Mouse (Mus musculus) spleen, adult 2 months (tissue): Measurements from ENCODE around the gene Pmvk. TPM values are rescaled to one million over a fixed set of nuclear protein-coding genes. Genes with fewer than 3 reads are reported as not detected.

Source experiments
- DNase-seq, 2 experiments: peaks; one replicate each; pipeline versions ENCODE4 v3.0.0 to v3.0.0-alpha.2; 2012 to 2021; ENCODE audit warnings: low spot score in 2 of 2, low read depth in 1 of 2
- H3K27ac ChIP-seq: fragments of 200-500 bp; 2 replicates; pipeline ENCODE4 v1.5.1; 2012; ENCODE audit warnings: low read length, inconsistent platforms; ENCODE audit not compliant: insufficient read depth
- H3K27me3 ChIP-seq: fragments of 200-500 bp; 2 replicates; pipeline ENCODE4 v1.6.1; 2012; ENCODE audit warnings: mild to moderate bottlenecking, moderate library complexity, low read length, inconsistent platforms; ENCODE audit not compliant: control insufficient read depth, insufficient read depth
- H3K36me3 ChIP-seq: fragments of 200-500 bp; 2 replicates; pipeline ENCODE4 v1.6.1; 2012; ENCODE audit warnings: mild to moderate bottlenecking, low read length, inconsistent platforms; ENCODE audit not compliant: control insufficient read depth, insufficient read depth
- H3K4me1 ChIP-seq: fragments of 200-500 bp; 2 replicates; pipeline ENCODE4 v1.6.1; 2011; ENCODE audit warnings: inconsistent platforms; ENCODE audit not compliant: control insufficient read depth, insufficient read depth, insufficient read length
- H3K4me3 ChIP-seq: fragments of 200-500 bp; 2 replicates; pipeline ENCODE4 v1.5.1; 2011; ENCODE audit warnings: mild to moderate bottlenecking, inconsistent platforms; ENCODE audit not compliant: insufficient read depth, insufficient read length; ENCODE audit errors: extremely low read depth
- CTCF ChIP-seq: fragments of 200-500 bp; IDR thresholded peaks from 2 replicates; pipeline ENCODE4 v1.5.1; 2011; ENCODE audit warnings: mild to moderate bottlenecking, inconsistent platforms; ENCODE audit not compliant: insufficient read depth, insufficient read length, insufficient replicate concordance; ENCODE audit errors: extremely low read depth
- POLR2A ChIP-seq: fragments of 200-500 bp; IDR thresholded peaks from 2 replicates; pipeline ENCODE4 v1.6.1; 2011; ENCODE audit warnings: low read depth, low read length, inconsistent platforms
- WGBS: fragments of 180-500 bp; shearing (Covaris S2); methylation state at CpG from one replicate; pipeline ENCODE4 v1.1.7; 2018; 5-methylcytosine and 5-hydroxymethylcytosine counted together
- polyA plus RNA-seq: library from polyadenylated mRNA; depleted of rRNA; stranded (reverse); fragments of >200 nt; gene quantifications from 2 replicates; pipeline ENCODE4 v1.2.3, GENCODE M21; 2012

The Pmvk gene
- polyA plus RNA-seq, 1 experiment = 12.2 TPM

DNA sequence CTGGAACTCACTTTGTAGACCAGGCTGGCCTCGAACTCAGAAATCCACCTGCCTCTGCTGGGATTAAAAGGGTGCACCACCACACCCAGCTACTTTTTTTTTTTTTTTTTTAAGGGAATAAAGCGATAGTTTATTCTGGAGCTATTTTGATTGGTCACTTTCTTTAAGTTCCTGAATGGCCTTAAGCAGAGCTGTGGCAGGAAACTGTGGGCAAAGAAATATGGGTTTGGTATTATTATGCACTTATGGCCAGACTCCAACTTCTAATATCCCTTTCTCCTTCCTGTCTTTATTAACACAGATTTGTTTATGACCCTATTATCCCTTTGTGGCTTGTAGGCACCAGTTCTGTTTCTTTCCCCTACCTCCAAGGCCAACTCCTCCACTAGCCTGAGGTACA lies 33.9 kb upstream of the Pmvk start:
- peaks cover 9% of the 10 kb centered on the region; the same call in 1 of the 2 replicates for H3K4me1 ChIP-seq
- no peak overlapping the region for H3K4me3 ChIP-seq

GRCm38 (mm10) chr3:89421002-89421774 lies 33.2 kb upstream of the Pmvk start:
- H3K4me3 ChIP-seq = no peak overlapping the region
- peaks cover 9% of the 10 kb centered on the region; the same call in 1 of the 2 replicates for H3K4me1 ChIP-seq
- TF ChIP-seq POLR2A = no peak
- no peak for TF ChIP-seq CTCF
- WGBS = 44% methylated on average over 11 of the region's 11 CpGs
- H3K27ac ChIP-seq = peak overlapping the region; percentile 59
- peaks cover 14% of the 10 kb centered on the region for H3K36me3 ChIP-seq
- H3K27me3 ChIP-seq = no peaks in the 10 kb centered on the region
- DNase-seq = no peak

More for the DNA sequence above, 33.9 kb upstream of the Pmvk start:
- 56% methylated on average over 2 of the region's 2 CpGs for WGBS
- no peak for DNase-seq
- 0 out of 2 replicates have a peak overlapping the region, but pooled peaks have one; percentile 59 for H3K27ac ChIP-seq
- no peaks in the 10 kb centered on the region for H3K27me3 ChIP-seq
- H3K36me3 ChIP-seq = peaks cover 14% of the 10 kb centered on the region
- TF ChIP-seq CTCF = no peak
- TF ChIP-seq POLR2A = no peak

GRCm38 (mm10) chr3:89421810-89422473 lies 32.4 kb upstream of the Pmvk start:
- H3K27me3 ChIP-seq = no peaks in the 10 kb centered on the region
- TF ChIP-seq CTCF = no peak
- no peak for TF ChIP-seq POLR2A
- WGBS = 63% methylated on average over 22 of the region's 22 CpGs
- peaks cover 9% of the 10 kb centered on the region; the same call in 1 of the 2 replicates for H3K4me1 ChIP-seq
- peaks cover 17% of the 10 kb centered on the region for H3K36me3 ChIP-seq
- DNase-seq = no peak
- H3K27ac ChIP-seq = peak overlapping the region; percentile 13; the same call in 1 of the 2 replicates
- H3K4me3 ChIP-seq = no peak overlapping the region

DNA sequence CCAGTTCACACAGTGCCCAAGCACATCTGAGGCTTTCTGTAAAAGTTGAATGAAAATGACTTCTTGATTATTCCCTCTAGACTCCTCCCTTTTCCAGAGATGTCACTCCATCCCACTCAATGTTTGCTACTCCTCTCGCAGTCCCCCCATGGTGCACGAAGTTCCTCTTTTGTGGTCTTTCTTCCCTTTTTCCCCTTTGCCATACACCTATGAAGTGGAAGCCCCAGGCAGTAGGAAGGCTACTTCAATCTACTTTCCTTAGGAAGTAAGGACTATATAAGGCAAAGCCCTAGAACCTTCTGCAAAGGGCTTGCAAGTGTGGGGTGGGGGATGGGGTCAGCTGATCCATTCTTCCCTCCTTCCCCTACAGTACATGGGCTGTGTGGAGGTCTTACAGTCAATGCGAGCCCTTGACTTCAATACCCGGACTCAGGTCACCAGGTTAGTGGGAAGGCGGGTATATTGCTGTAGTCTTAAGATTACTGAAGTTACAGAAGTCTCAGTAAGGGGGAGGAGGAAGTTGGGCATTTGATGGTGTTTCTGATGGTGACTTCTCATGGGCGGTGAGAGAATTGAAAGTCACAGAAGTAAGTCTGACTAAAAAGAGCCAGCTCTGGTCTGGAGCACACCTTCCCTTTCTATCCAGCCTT lies 31.7 kb upstream of the Pmvk start:
- Histone ChIP-seq H3K27ac (no peak overlapping the region), H3K36me3 (peaks cover 24% of the 10 kb centered on the region), H3K4me3 (no peak overlapping the region), H3K27me3 (no peaks in the 10 kb centered on the region), H3K4me1 (peaks cover 9% of the 10 kb centered on the region; the same call in 1 of the 2 replicates)
- TF ChIP-seq CTCF (no peak), POLR2A (no peak)
- whole genome bisulfite sequencing = 54% methylated on average over 6 of the region's 6 CpGs
- DNase-seq = no peak

- no peaks in the 10 kb centered on the region for H3K27me3 ChIP-seq
- WGBS = 93% methylated on average over 5 of the region's 5 CpGs
- no peak overlapping the region for H3K4me3 ChIP-seq
- TF ChIP-seq CTCF (no peak), POLR2A (no peak)
- H3K36me3 ChIP-seq = peaks cover 25% of the 10 kb centered on the region
- H3K4me1 ChIP-seq = peaks cover 3% of the 10 kb centered on the region; the same call in 1 of the 2 replicates
- H3K27ac ChIP-seq = no peak overlapping the region
- DNase-seq = no peak
These were observed 29.8 kb upstream of the Pmvk start for GRCm38 (mm10) chr3:89424416-89425140.

DNA sequence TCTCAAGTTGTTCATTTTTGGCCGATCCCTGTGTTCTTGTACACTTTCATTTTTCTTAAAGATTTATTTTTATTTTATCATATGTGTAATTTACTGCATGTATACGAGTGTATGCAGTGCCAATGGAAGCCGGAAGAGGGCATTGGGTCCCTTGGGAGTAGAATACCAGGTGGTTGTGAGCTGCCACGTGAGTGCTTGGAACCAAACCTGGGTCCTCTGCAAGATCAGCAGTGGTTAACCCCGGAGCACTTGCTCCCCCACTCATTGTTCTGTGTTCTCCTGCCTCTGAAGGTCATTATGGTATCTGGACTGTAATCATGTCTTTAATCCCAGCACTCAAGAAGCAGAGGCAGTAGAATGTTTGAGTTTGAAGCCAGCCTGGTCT lies 29.2 kb upstream of the Pmvk start:
- Histone ChIP-seq H3K27ac (no peak overlapping the region), H3K4me3 (no peak overlapping the region), H3K36me3 (peaks cover 25% of the 10 kb centered on the region), H3K4me1 (peaks cover 3% of the 10 kb centered on the region; the same call in 1 of the 2 replicates), H3K27me3 (no peaks in the 10 kb centered on the region)
- no peak for TF ChIP-seq CTCF
- no peak for TF ChIP-seq POLR2A
- 85% methylated on average over 5 of the region's 5 CpGs for WGBS
- DNase-seq = no peak
